Mouse (Mus musculus) brain, embryonic 14.5 days (tissue): ENCODE measurements at regions not wholly inside any gene's neighbourhood (a gene's known extent, or its start where the extent isn't known, plus 50 kb on each side); places are given as distances from the start of the nearest gene placed in this dataset.

Experiments
- CTCF ChIP-seq: fragments of 200-500 bp; IDR thresholded peaks from 2 replicates; pipeline ENCODE4 v1.5.1; 2012; ENCODE audit warnings: inconsistent platforms, mild to moderate bottlenecking, moderate library complexity, borderline replicate concordance; ENCODE audit not compliant: insufficient read depth, insufficient read length; ENCODE audit errors: extremely low read depth
- POLR2A ChIP-seq: fragments of 200-500 bp; IDR thresholded peaks from 2 replicates; pipeline ENCODE4 v1.6.1; 2012; ENCODE audit warnings: mild to moderate bottlenecking, inconsistent platforms, borderline replicate concordance; ENCODE audit not compliant: poor library complexity, insufficient read depth, insufficient read length, severe bottlenecking; ENCODE audit errors: extremely low read depth

DNA sequence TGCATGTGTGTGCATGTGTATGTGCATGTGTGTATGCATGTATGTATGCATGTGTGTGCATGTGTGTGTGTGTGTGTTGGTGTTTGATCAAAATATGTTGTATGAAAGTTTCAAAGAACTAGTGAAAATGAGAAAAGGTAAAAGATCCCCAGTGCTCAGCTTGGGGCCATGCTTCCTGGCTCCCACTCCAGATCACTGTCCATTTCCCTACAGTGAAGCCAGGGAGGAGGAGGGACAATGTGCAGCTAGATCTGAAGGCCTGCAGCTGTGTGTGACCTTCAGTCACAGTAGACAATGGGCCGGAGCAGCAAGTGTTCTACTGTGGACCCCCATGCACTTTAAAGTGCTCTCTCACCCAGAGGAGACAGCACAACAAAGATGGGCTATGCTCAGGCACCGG is 525.1 kb downstream of the Vrk1 start:
- TF ChIP-seq POLR2A (no peak), CTCF (no peak)
